Mouse (Mus musculus) heart, embryonic 11.5 days (tissue): ENCODE measurements around the gene Mccc1. TPM values are rescaled to one million over a fixed set of nuclear protein-coding genes. Genes with fewer than 3 reads are reported as not detected.

Experiments
- ATAC-seq: fragments of 200-750 bp; cut with Nextera tagmentation; replicated peaks from 2 replicates; pipeline ENCODE4 v1.8.0; 2017; ENCODE audit warnings: moderate library complexity; ENCODE audit not compliant: insufficient number of reproducible peaks, low FRiP score, low TSS enrichment
- H3K27ac ChIP-seq: fragments of 300-500 bp; sonication (generic); 2 replicates; pipeline ENCODE4 v1.5.1; 2014; ENCODE audit warnings: mild to moderate bottlenecking, low read depth, low read length
- H3K27me3 ChIP-seq: fragments of 300-500 bp; sonication (generic); 2 replicates; pipeline ENCODE4 v1.6.1; 2014; ENCODE audit warnings: mild to moderate bottlenecking, low read length, mixed read lengths; ENCODE audit not compliant: control insufficient read depth, insufficient read depth
- H3K36me3 ChIP-seq: fragments of 300-500 bp; sonication (generic); 2 replicates; pipeline ENCODE4 v1.6.1; 2014; ENCODE audit warnings: mild to moderate bottlenecking, low read length, moderate library complexity, mixed read lengths; ENCODE audit not compliant: control insufficient read depth, insufficient read depth
- H3K4me1 ChIP-seq: fragments of 300-500 bp; sonication (generic); 2 replicates; pipeline ENCODE4 v1.6.1; 2014; ENCODE audit warnings: low read length; ENCODE audit not compliant: control insufficient read depth, insufficient read depth
- H3K4me2 ChIP-seq: fragments of 300-500 bp; sonication (generic); 2 replicates; pipeline ENCODE4 v1.6.1; 2014; ENCODE audit warnings: mild to moderate bottlenecking, moderate library complexity
- H3K4me3 ChIP-seq: fragments of 300-500 bp; sonication (generic); 2 replicates; pipeline ENCODE4 v1.5.1; 2014; ENCODE audit warnings: low read depth, low read length
- H3K9ac ChIP-seq: fragments of 300-500 bp; sonication (generic); 2 replicates; pipeline ENCODE4 v1.6.1; 2014; ENCODE audit warnings: mild to moderate bottlenecking, low read depth, low read length, moderate library complexity
- H3K9me3 ChIP-seq: fragments of 300-500 bp; sonication (generic); replicated peaks from 2 replicates; pipeline ENCODE4 v1.6.1; 2016; ENCODE audit warnings: low read length; ENCODE audit not compliant: control insufficient read depth
- WGBS: fragments of 180-500 bp; shearing (Covaris S2); extraction: QIAGEN DNeasy Blood & Tissue Kit; methylation state at CpG from one replicate; pipeline ENCODE4 v1.1.7; 2014; ENCODE audit not compliant: insufficient replicate concordance; 5-methylcytosine and 5-hydroxymethylcytosine counted together
- polyA plus RNA-seq: library from polyadenylated mRNA; unstranded; fragments of >200 nt; fragmentation: Nextera tagmentation; extraction: Ambion mirVana; gene quantifications from 2 replicates; pipeline ENCODE4 v1.2.1, GENCODE M21; 2014

The Mccc1 gene
- polyA plus RNA-seq, 1 experiment from 2014 or later, result 46.6 TPM

DNA sequence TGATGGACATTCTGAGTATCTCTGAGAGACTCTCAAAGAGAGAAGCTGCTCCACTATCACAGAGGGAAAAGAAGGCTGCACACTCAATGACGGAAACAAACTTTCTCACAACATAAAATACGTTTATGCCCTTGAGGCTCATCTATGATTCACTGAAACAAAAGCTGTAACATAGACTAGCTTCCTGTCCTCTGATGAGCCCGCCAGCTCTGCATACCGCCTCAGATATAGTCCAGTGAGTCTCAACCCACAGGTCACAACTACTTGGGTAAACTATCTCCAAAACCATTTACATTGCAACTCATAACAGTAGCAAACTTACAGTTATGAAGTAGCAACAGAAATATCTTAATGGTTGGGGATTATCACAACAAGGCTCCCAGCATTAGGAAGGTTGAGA is 78.0 kb downstream of the Mccc1 start:
- no peaks in the 10 kb centered on the region for H3K9me3 ChIP-seq
- no peak overlapping the region for H3K4me2 ChIP-seq
- H3K9ac ChIP-seq, result no peak overlapping the region
- no peaks in the 10 kb centered on the region for H3K36me3 ChIP-seq
- no peak overlapping the region for H3K4me3 ChIP-seq
- 59% methylated on average over 4 of the region's 4 CpGs for WGBS
- no peaks in the 10 kb centered on the region for H3K27me3 ChIP-seq
- no peak for ATAC-seq
- no peak overlapping the region for H3K27ac ChIP-seq
- H3K4me1 ChIP-seq, result peaks cover 37% of the 10 kb centered on the region

DNA sequence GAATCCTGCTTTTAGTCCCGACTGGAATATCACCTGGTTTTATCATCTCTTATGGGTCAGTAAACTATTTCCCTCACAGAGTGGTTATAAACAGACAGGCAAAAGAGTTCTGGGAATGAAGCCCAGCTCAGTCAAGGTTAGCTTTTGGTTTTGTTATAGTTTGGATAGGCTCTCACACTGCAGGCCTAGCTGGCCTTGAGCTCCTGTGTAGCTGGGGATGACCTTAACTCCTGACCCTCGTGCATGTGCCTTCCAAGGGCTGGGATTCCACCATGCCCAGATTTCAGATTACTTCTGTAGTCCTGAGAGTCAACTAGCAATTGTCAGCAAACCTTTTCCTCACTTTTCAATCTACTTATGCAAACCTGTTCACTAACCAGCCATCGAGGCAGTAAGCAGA is 82.2 kb downstream of the Mccc1 start:
- Histone ChIP-seq H3K36me3 (no peaks in the 10 kb centered on the region), H3K27me3 (no peaks in the 10 kb centered on the region), H3K4me3 (no peak overlapping the region), H3K27ac (peak overlapping the region; percentile 35; the same call in 1 of the 2 replicates), H3K4me2 (no peak overlapping the region), H3K4me1 (peaks cover 21% of the 10 kb centered on the region), H3K9ac (no peak overlapping the region), H3K9me3 (no peaks in the 10 kb centered on the region)
- 60% methylated on average over 3 of the region's 3 CpGs for WGBS
- no peak for ATAC-seq

Other genes starting within 250 kb of the Mccc1 start
- gene Atp11b, start 246.6 kb downstream of the Mccc1 start, polyA plus RNA-seq, result 29.8 and 33.3 TPM in 2 replicates
- 76.9 and 86.7 TPM in 2 replicates for gene Dcun1d1, start 63.2 kb downstream of the Mccc1 start, polyA plus RNA-seq
- gene Ccdc144b, start 52.9 kb upstream of the Mccc1 start, polyA plus RNA-seq, result 0.03 TPM in 2 replicates
- 81.7 and 96.4 TPM in 2 replicates for gene Acad9, start 65.3 kb upstream of the Mccc1 start, polyA plus RNA-seq
- 4.2 and 5.3 TPM in 2 replicates for gene D3Ertd254e, start 150.3 kb upstream of the Mccc1 start, polyA plus RNA-seq
- 0.14 TPM in 1 of 2 replicates, not detected in the other for gene Qrfpr, start 221.6 kb upstream of the Mccc1 start, polyA plus RNA-seq